Mouse (Mus musculus) heart, postnatal 25 days (tissue): ENCODE data around the gene Tspan2. TPM values are rescaled to one million over a fixed set of nuclear protein-coding genes. Genes with fewer than 3 reads are reported as not detected.

ENCODE experiments used
- DNase-seq: peaks from one replicate; pipeline ENCODE4 v3.0.0; 2022; ENCODE audit warnings: low spot score
- intact Hi-C: fragments of 180-260 bp; cut with DNase I; formaldehyde crosslinking; loops from one replicate; pipeline ENCODE4 v1.15.1; 2025
- total RNA-seq, 2 experiments: library from RNA; stranded (reverse); gene quantifications; 2 replicates each; pipeline ENCODE4 v1.2.3; 2021

The Tspan2 gene
- total RNA-seq, result 10 to 100 TPM; 12.7 to 15.0 TPM

GRCm38 (mm10) chr3:102734313-102735030 is at the start of gene Tspan2:
Tspan2 (plus strand) TSS chr3:102734529.
- intact Hi-C loops, result no loop called here

GRCm38 (mm10) chr3:102686861-102687260 is 47.5 kb upstream of the Tspan2 start:
- DNase-seq, result no peak
- intact Hi-C loops, result loop anchor here (10.0 kb wide), 1 partner anchor 212 kb away; no protein-coding TSS in a partner anchor

More at GRCm38 (mm10) chr3:102734313-102735030, at the start of gene Tspan2:
- DNase-seq, result peak; percentile 51

- DNase-seq, result no peak
- intact Hi-C loops, result loop anchor here (10.0 kb wide), 1 partner anchor 213 kb away; no protein-coding TSS in a partner anchor
Observed at GRCm38 (mm10) chr3:102687852-102688251, 46.5 kb upstream of the Tspan2 start.

- intact Hi-C loops, result loop anchor here (1.0 to 2.0 kb wide), 3 partner anchors 357 to 443 kb away; no protein-coding TSS in a partner anchor
- peak; percentile 27 for DNase-seq
Observed at GRCm38 (mm10) chr3:102691802-102692484, 42.4 kb upstream of the Tspan2 start.

GRCm38 (mm10) chr3:102692758-102693325 is 41.5 kb upstream of the Tspan2 start:
- intact Hi-C loops, result loop anchor here (1.0 to 2.0 kb wide), 2 partner anchors 358 to 444 kb away; no protein-coding TSS in a partner anchor
- no peak for DNase-seq

- intact Hi-C loops, result no loop called here
- DNase-seq, result no peak
Observed at GRCm38 (mm10) chr3:102698127-102698526, 36.2 kb upstream of the Tspan2 start.

GRCm38 (mm10) chr3:102701303-102701702 is 33.0 kb upstream of the Tspan2 start:
- no peak for DNase-seq
- intact Hi-C loops, result no loop called here

- intact Hi-C loops, result no loop called here
- peak; percentile 55 for DNase-seq
Observed at GRCm38 (mm10) chr3:102701902-102702544, 32.3 kb upstream of the Tspan2 start.

- DNase-seq, result no peak
- intact Hi-C loops, result no loop called here
Observed at GRCm38 (mm10) chr3:102704001-102704401, 30.3 kb upstream of the Tspan2 start.

GRCm38 (mm10) chr3:102708599-102708998 is 25.7 kb upstream of the Tspan2 start:
- DNase-seq, result no peak
- intact Hi-C loops, result no loop called here

- peak; percentile 29 for DNase-seq
- intact Hi-C loops, result loop anchor here (1.0 to 5.0 kb wide), 3 partner anchors 47 to 452 kb away; no protein-coding TSS in a partner anchor
Observed at GRCm38 (mm10) chr3:102715066-102715584, 19.2 kb upstream of the Tspan2 start.

GRCm38 (mm10) chr3:102715839-102716238 is 18.5 kb upstream of the Tspan2 start:
- DNase-seq, result no peak

GRCm38 (mm10) chr3:102717586-102718285 is 16.6 kb upstream of the Tspan2 start:
- DNase-seq, result no peak
- intact Hi-C loops, result loop anchor here (5.0 kb wide), 2 partner anchors 45 to 450 kb away; no protein-coding TSS in a partner anchor

More at GRCm38 (mm10) chr3:102715839-102716238, 18.5 kb upstream of the Tspan2 start:
- intact Hi-C loops, result loop anchor here (1.0 to 5.0 kb wide), 3 partner anchors 46 to 451 kb away; no protein-coding TSS in a partner anchor

GRCm38 (mm10) chr3:102723154-102723553 is 11.2 kb upstream of the Tspan2 start:
- no peak for DNase-seq
- intact Hi-C loops, result loop anchor here (10.0 kb wide), 1 partner anchor 272 kb away; the partner anchor contains the start of gene Sike1

GRCm38 (mm10) chr3:102723841-102724570 is 10.3 kb upstream of the Tspan2 start:
- DNase-seq, result peak; percentile 41
- intact Hi-C loops, result loop anchor here (10.0 kb wide), 1 partner anchor 271 kb away; the partner anchor contains the start of gene Sike1

GRCm38 (mm10) chr3:102724798-102725459 is 9.4 kb upstream of the Tspan2 start:
- DNase-seq, result no peak
- intact Hi-C loops, result loop anchor here (10.0 kb wide), 1 partner anchor 270 kb away; the partner anchor contains the start of gene Sike1

GRCm38 (mm10) chr3:102729416-102729815 is 4.9 kb upstream of the Tspan2 start:
- intact Hi-C loops, result loop anchor here (10.0 kb wide), 1 partner anchor 265 kb away; the partner anchor contains the start of gene Sike1
- no peak for DNase-seq
